Mouse (Mus musculus) G1E (cell line): ENCODE data around the gene Frmd5.

Experiments used
- CTCF ChIP-seq: IDR thresholded peaks from 2 replicates; pipeline ENCODE4 v1.5.1; 2012; ENCODE audit warnings: low read depth, low read length, inconsistent platforms, mixed read lengths
- GATA1 ChIP-seq: IDR thresholded peaks from 2 replicates; pipeline ENCODE4 v1.6.1; 2012; ENCODE audit warnings: borderline replicate concordance, low read length, inconsistent platforms, mixed read lengths
- POLR2AphosphoS5 ChIP-seq: IDR thresholded peaks from 2 replicates; pipeline ENCODE4 v1.6.1; 2012; ENCODE audit warnings: low read depth, low read length, inconsistent platforms; ENCODE audit not compliant: insufficient replicate concordance
- TAL1 ChIP-seq: conservative IDR thresholded peaks from 2 replicates; pipeline ENCODE4 v1.6.1; 2012; ENCODE audit warnings: low read depth, low read length, inconsistent platforms, mixed read lengths

- no peak for TF ChIP-seq CTCF
- TF ChIP-seq TAL1: no peak
- TF ChIP-seq GATA1: no peak
- TF ChIP-seq POLR2AphosphoS5: no peak
These were observed 194.8 kb downstream of the Frmd5 start for GRCm38 (mm10) chr2:121612112-121612511.
